Mouse (Mus musculus) left cerebral cortex, adult 8-10 months (tissue): ENCODE data around the gene Ttll5. TPM values are rescaled to one million over a fixed set of nuclear protein-coding genes. Genes with fewer than 3 reads are reported as not detected.
A peak's percentile ranks its signal among the peaks of the same experiment; 100 is the strongest.

ENCODE experiments used
- DNase-seq, 2 experiments: peaks; one replicate each; pipeline ENCODE4 v3.0.0; 2022; ENCODE audit warnings: low spot score in 2 of 2
- total RNA-seq, 4 experiments: library from RNA; stranded (reverse); gene quantifications; 2 replicates each; pipeline ENCODE4 v1.2.4; 2022

Ttll5 gene
- total RNA-seq, 4 experiments from 2014 or later = 42.6 to 50.6 (median 49.4) TPM

DNA sequence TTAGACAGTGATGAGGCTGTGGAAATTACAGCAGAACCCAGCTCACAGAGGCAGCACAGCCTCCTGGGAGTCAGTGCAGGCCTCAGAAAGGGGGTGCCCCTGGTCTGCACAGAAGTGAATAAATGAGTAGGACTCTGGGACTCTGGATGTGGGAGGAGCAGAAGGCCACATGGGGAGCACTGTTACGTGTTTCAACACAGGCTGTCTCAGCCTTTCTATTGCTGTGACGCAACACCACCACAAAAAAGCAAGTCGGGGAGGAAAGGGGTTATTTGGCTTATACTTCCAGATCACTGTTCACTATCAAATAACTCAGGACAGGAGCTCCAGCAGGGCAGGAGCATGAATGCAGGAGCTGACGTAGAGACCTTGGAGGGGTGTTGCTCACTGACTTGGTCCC is 271.3 kb downstream of the Ttll5 start:
- DNase-seq = no peak

DNA sequence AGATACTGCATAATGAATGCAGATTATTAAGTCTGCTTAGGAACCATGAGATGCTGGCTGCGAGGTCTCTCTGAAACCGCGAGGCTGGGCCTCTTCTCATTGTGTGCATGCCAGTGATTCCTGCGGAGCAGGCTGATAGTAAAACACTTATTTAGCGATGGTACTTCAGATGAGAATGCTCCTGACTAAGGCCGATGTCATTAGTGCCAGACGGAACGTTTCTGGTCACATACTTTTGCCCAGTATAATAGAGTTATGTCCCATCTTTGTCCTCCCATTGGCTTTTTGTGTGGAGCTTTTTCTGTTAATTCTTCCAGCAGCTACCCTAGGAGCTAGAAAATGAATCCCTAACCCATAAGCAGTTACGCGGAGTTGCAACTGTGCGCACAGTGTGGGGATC is 273.3 kb downstream of the Ttll5 start:
- no peak for DNase-seq

DNA sequence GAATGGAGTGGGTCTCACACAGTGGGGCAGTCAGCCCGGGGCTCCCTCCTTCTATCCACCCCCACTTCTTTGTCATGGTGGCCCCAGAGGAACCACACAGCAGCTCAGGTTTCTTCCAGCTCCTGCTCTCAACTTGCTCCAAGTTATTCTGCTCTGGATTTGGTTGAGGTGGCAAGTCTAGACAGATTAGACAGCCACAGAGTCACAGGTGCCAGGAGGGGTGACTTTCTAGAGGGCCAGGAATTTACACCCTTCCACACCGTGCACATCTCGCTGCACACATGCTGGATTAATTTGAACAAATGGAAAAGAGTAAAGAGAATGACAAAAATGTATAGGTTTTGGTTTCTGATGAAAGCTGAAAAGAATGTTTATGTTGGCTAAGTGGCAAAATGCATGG is 276.3 kb downstream of the Ttll5 start:
- no peak for DNase-seq

DNA sequence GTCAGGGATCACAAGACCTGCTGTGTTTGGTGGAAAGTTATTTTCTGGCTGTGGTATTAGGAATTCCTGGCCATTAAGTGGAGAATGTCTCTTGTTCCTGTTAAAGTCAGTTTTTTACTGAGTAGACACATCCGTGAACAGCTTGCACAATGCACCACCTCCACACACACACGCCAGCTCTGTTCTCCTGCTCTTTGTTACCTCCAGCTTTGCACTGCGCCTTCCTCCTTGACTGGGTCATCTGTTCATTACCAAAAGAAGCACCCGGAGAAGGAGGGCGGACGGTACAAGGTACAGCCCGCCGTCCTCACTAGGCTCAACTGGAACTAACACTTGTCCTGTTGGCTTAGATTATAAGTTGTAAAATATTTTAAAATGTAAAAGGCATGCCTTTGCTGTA is 278.2 kb downstream of the Ttll5 start:
- DNase-seq = no peak

DNA sequence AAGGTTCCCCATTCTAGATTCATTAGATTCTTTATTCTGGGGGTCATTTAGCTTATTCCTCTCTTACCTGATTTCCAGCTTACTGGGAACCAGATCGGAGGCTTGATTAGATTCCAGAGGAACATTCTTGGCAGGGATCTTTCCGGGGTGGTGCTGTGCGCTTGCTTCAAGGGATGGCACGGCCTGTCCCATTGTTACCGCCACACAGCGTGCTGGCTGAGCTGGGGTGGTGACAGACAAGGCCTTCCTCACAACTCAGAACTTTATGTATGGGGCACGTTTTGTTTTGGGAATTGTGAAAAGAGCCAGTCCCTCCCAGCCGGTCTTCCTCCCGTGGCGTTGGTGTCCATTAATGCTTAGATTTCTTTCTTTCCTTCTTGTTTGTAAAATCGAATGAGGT is 278.9 kb downstream of the Ttll5 start:
- peak in 1 of 2 experiments; percentile 54 for DNase-seq

DNA sequence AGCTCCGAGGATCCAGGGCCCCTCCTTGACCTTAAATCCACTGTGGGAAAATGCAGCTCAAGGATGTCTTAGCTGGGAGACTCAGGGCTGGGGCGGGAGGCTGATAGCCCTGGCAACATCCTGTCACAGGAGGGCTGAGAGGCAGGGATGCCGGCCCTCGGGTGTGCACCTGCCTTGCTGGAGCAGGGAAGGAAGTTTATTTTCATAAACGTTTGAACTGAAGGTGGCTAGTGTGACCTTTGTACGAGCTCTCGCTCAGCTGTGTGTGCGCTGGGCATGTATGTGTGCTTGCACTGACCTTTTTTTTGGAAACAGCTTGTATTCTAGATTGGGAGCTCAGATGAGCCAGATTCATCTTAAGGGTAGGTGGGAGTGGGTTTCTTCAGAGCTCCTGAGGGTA is 279.4 kb downstream of the Ttll5 start:
- no peak for DNase-seq

DNA sequence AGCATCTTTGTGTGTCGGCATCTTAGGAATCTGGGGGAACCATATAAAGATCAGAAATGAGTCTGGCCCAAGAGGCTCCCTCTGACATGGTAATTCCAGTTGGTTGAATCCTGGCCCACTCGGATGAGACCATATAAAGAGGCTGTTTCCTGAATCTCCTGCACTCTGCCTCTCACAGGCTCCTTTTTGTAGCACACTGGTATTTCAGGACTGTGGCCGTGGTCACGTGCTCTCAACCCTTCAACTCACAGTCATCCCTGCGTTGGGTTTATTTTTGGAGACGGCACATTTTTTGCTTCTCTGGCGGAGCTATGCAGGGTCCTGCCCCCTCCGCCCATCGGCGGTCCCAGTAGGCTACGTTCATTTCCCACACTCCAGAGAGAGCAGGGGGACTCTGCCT is 279.8 kb downstream of the Ttll5 start:
- no peak for DNase-seq

DNA sequence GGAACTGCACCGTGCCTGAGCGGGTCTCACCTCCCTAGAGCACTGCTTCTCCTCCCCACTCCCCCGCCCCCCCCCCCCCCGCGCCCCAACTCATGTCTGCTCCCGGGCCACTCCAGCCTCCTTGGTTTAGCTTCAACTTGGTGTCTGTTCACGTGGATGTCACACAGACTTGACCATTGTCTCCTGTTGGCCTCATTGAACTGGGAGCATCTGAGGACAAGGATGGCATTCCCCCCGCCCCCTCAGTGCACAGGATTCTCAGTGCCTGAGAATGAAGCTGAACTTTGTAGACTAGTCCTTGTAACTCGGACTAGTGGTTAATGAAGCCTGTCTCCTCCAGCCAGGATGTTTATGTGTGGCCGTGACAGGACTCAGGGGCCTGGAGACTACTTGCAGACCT is 281.1 kb downstream of the Ttll5 start:
- no peak for DNase-seq

DNA sequence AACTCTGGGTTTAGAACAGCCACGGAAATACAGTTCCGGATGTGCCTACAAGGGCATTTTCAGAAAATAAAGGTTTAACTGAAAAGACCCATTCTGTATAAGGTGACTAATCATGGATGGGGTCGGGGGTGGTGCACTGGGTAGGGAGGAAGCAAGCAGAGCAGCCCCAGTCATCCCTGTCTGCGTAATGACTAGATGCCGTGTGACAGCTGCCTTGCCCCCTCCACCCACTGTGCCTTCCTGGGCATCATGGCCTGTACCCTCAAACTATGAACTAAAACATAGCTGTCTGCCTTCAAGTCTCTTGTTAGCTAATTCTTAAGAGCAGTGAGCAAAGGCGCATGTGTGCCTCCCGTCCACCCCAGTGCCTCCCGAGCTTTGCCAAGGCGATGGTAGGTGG is 281.6 kb downstream of the Ttll5 start:
- DNase-seq = no peak

DNA sequence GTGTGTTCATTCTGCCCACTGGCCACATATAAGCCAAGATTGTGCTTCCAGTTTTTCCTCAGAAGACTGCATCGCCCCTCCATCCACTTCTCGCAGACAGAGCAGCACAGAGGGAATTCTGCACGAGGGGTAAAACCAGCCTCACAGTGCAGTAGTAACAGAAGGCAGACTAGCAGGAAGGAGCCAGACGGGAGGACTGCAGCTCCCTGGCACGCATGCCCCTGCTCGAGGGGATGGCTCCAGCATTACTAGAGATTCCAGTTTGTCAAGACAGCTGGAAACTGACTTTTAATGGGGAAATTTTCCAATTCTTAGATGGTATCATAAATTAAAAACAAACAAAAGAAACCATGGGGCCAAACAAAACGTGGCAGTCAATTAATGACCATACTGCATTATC is 283.2 kb downstream of the Ttll5 start:
- DNase-seq = no peak

DNA sequence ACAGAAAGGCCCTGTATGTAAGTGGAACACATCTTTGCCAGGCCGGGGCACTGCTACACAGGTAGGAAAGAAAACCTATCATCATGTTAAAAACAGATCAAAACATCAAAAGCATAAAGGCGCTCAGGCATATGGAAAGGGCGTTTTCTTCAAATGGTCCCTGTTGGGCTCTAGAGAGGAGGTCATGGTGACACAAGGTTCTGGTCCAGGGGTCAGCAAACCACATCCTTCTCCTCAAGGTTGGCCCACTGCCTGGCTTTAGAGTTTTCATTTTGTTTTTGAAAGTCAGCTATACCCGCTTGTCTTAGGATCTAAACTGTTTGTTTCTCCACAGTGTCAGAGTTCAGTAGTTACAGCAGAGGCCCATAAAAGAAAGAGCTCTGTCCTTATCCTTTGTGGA is 285.1 kb downstream of the Ttll5 start:
- no peak for DNase-seq

DNA sequence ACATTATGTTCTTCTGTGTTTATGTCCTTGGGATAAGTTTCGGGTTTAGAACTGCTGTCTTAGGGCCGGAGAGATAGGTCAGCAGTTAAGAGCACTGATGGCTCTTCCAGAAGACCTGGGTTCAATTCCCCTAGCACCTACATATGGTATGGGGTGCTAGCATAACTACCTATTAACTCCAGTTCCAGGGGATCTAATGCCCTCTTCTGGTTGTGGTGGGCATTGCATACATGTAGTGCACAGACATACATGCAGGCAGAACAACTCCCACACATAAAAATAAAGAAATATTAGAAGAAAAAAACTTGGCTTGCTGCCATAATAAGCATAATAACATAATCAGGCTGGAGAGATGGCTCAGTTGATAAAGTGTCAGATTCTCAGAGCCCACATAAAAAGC is 286.2 kb downstream of the Ttll5 start:
- DNase-seq = no peak

Other genes starting within 250 kb of the Ttll5 start
- 10 to 100 TPM; 49.9 to 67.7 (median 55.7) TPM for gene Jdp2, start 225.6 kb upstream of the Ttll5 start, total RNA-seq
- under 1 TPM in 3 of 4 experiments, not detected in 1; 0.52 to 0.84 (median 0.59) TPM for gene Batf, start 138.0 kb upstream of the Ttll5 start, total RNA-seq
- gene Flvcr2, start 78.1 kb upstream of the Ttll5 start, total RNA-seq = 1 to 10 TPM; 2.0 to 3.8 (median 2.4) TPM
- 10 to 100 TPM; 53.3 to 60.9 (median 58.4) TPM for gene Erg28, start 109 bp upstream of the Ttll5 start, total RNA-seq